Mouse (Mus musculus) E14TG2a.4 (cell line): Measurements from ENCODE around the gene Fam19a2.

ENCODE experiments used
- H3K27me3 ChIP-seq: 2 replicates; pipeline ENCODE4 v1.6.1; 2014; ENCODE audit warnings: low read length, control low read depth; ENCODE audit not compliant: insufficient read depth
- H3K36me3 ChIP-seq: 2 replicates; pipeline ENCODE4 v1.6.1; 2014; ENCODE audit warnings: low read length, control low read depth; ENCODE audit not compliant: insufficient read depth
- H3K4me1 ChIP-seq: replicated peaks from 2 replicates; pipeline ENCODE4 v1.6.1; 2014; ENCODE audit warnings: low read depth, low read length, control low read depth
- H3K4me3 ChIP-seq: replicated peaks from 2 replicates; pipeline ENCODE4 v1.5.1; 2014; ENCODE audit warnings: mild to moderate bottlenecking, low read length
- H3K9me3 ChIP-seq: 2 replicates; pipeline ENCODE4 v1.6.1; 2014; ENCODE audit warnings: low read length, control low read depth
- CTCF ChIP-seq: conservative IDR thresholded peaks from 2 replicates; pipeline ENCODE4 v1.5.1; 2014; ENCODE audit warnings: low read length
- NANOG ChIP-seq: IDR thresholded peaks from 2 replicates; pipeline ENCODE4 v1.6.1; 2014; ENCODE audit warnings: borderline replicate concordance, low read length, mixed read lengths
- POU5F1 ChIP-seq: IDR thresholded peaks from 2 replicates; pipeline ENCODE4 v1.6.1; 2014; ENCODE audit warnings: low read length, borderline replicate concordance

Gene Fam19a2

DNA sequence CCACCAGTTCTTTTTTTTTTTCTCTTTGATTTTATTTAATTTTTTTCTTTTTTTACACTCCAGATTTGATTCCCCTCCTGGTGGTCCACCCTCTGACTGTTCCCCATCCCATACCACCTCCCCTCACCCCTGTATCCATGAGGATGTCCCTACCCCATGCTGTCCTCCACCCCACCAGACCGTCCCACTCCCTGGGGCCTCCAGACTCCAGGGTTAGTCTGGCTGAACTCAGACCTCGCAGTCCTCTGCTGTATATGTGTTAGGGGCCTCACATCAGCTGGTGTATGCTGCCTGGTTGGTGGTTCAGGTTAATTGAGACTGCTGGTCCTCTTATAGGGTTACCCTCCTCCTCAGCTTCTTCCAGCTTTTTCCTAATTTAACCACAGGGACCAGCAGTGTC is 362.9 kb downstream of the Fam19a2 start:
- no peak for TF ChIP-seq NANOG
- no peak for TF ChIP-seq CTCF
- no peak for TF ChIP-seq POU5F1
- no peaks in the 10 kb centered on the region for H3K36me3 ChIP-seq
- no peaks in the 10 kb centered on the region for H3K4me1 ChIP-seq

DNA sequence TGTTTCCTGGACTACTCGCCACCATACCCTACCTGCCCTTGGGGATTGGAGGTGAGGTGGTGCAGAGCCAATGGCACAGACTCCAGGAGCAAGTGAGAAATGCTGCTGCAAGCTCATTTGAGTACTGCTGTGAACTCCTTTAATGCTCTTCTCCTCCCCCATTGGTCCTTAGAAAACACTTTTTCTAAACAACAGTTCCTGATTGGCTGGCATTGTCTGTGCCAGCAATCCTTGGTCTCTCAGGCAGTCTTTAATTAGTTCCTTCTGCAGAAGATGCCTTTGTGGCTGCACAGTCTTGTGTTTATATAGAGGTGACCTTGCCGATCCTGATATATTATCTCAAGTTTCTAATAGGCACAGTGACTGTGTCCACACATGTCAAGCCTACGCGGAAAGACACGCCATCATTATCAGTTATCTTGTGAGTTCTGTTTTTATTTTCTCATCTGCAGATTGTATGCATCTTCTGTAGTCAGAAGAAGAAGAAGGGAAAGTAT is 365.5 kb downstream of the Fam19a2 start:
- Histone ChIP-seq H3K4me3 (no peak overlapping the region), H3K9me3 (no peaks in the 10 kb centered on the region), H3K4me1 (no peaks in the 10 kb centered on the region), H3K36me3 (no peaks in the 10 kb centered on the region), H3K27me3 (no peaks in the 10 kb centered on the region)
- TF ChIP-seq CTCF = no peak
- TF ChIP-seq NANOG = no peak
- TF ChIP-seq POU5F1 = no peak

More for the DNA sequence above, 362.9 kb downstream of the Fam19a2 start:
- Histone ChIP-seq H3K27me3 (no peaks in the 10 kb centered on the region), H3K9me3 (no peaks in the 10 kb centered on the region), H3K4me3 (no peak overlapping the region)

DNA sequence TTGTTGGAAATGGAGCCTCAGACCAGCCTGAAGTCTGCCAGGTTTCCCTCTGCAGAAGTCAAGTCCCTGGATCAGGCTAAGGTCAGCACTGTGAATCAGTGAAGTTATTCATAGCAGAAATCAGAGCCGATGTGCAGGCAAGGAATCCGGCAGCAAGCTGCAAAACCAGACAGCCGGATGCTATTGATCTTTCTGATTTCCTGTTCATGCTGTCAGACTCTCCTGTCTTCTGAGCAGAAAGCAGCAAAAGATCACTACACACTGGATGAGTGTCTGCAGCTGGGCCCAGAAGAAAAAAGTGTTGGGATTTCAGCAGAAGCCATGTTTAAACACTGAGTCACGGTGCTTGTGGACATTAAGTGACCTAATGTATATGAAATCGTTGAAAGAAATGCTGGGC is 368.2 kb downstream of the Fam19a2 start:
- no peaks in the 10 kb centered on the region for H3K36me3 ChIP-seq
- no peak overlapping the region for H3K4me3 ChIP-seq
- no peaks in the 10 kb centered on the region for H3K27me3 ChIP-seq
- no peaks in the 10 kb centered on the region for H3K9me3 ChIP-seq
- no peaks in the 10 kb centered on the region for H3K4me1 ChIP-seq
- TF ChIP-seq NANOG (no peak), POU5F1 (no peak), CTCF (no peak)

DNA sequence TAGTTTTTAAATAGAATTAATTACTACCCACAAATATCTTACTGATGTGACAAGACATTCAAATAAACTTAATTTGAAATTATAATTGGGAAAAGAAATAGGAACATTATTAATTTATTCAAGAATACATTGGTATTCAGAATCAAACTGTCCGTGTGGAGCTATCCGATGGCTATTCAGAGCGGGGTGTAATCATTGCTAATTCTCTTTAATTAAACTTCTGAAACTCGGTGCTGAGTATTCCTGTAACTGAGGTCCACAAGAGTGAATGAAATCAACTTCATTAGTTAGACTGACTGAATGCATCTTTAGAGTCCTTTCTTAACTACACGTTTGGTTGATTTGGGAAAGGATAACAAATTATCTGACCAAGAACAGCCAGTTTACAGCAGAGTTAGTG is 372.9 kb downstream of the Fam19a2 start:
- H3K36me3 ChIP-seq = no peaks in the 10 kb centered on the region
- TF ChIP-seq POU5F1 (no peak), CTCF (no peak), NANOG (no peak)
- no peaks in the 10 kb centered on the region for H3K4me1 ChIP-seq
- H3K27me3 ChIP-seq = no peaks in the 10 kb centered on the region
- H3K9me3 ChIP-seq = no peaks in the 10 kb centered on the region
- no peak overlapping the region for H3K4me3 ChIP-seq

DNA sequence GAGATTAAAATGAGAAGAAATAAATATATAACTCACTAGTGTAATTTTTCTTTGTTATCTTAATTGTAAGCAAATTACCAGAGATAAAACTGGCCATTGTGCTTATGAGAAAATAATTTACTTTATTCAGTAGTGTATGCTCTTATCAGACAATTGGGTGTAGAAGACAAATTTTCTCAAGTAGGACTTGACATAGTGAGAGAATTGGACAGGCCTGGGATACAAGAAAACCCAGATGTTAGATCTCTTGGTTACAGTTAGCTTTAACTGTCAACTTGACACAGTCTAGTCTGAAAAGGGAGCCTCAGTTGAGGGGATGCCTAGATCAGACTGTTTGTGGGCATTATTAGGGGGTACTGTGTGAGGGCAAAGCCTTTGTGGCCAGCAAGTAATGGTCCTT is 373.7 kb downstream of the Fam19a2 start:
- H3K4me1 ChIP-seq = no peaks in the 10 kb centered on the region
- no peak for TF ChIP-seq CTCF
- no peak for TF ChIP-seq POU5F1
- TF ChIP-seq NANOG = no peak
- no peak overlapping the region for H3K4me3 ChIP-seq
- no peaks in the 10 kb centered on the region for H3K27me3 ChIP-seq
- no peaks in the 10 kb centered on the region for H3K9me3 ChIP-seq
- H3K36me3 ChIP-seq = no peaks in the 10 kb centered on the region

DNA sequence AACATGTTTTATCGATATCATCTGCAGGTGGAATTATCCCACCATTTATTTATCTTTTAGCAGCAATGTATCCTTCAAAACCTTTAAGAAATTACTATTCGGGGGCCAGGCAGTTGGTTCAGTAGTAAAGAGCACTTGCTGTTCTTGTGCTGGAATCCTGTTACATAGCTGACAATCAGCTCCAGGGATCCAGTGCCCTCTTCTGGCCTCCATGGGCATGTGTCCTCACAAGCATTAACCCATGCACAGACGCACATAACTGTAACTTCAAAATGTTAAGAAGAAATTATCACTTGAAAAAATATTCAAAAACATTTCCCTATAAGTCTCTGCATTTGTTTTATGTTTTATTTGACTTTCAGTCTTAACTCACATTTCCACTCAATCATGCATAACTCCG is 381.8 kb downstream of the Fam19a2 start:
- peak; percentile 29 for TF ChIP-seq CTCF
- TF ChIP-seq NANOG = no peak
- H3K36me3 ChIP-seq = no peaks in the 10 kb centered on the region
- no peaks in the 10 kb centered on the region for H3K27me3 ChIP-seq
- H3K4me3 ChIP-seq = no peak overlapping the region
- no peaks in the 10 kb centered on the region for H3K9me3 ChIP-seq
- no peaks in the 10 kb centered on the region for H3K4me1 ChIP-seq

DNA sequence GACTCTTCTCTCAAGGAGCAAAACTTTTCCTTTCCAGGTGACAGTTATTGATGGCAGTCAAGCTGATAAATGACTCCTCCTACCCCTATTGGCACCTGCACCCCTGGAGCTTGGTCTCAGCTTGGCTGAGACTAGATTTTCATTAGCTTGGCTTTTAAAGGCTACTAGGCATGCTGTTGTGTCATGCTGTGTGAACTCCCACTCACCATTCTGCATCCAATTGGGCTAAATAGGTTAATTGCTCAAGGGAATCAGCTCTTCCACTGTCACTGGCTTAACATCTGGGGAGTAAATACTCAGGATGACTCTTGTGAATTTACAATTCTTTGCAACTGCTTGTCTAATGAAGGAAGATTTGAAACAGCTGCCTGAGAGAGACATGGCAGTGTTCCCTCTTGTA is 407.4 kb downstream of the Fam19a2 start:
- H3K27me3 ChIP-seq = peaks cover 23% of the 10 kb centered on the region
- TF ChIP-seq NANOG = no peak
- TF ChIP-seq POU5F1 = no peak
- no peak for TF ChIP-seq CTCF
- H3K4me3 ChIP-seq = no peak overlapping the region
- peaks cover 5% of the 10 kb centered on the region; the same call in 1 of the 2 replicates for H3K9me3 ChIP-seq
- no peaks in the 10 kb centered on the region for H3K36me3 ChIP-seq
- no peaks in the 10 kb centered on the region for H3K4me1 ChIP-seq

DNA sequence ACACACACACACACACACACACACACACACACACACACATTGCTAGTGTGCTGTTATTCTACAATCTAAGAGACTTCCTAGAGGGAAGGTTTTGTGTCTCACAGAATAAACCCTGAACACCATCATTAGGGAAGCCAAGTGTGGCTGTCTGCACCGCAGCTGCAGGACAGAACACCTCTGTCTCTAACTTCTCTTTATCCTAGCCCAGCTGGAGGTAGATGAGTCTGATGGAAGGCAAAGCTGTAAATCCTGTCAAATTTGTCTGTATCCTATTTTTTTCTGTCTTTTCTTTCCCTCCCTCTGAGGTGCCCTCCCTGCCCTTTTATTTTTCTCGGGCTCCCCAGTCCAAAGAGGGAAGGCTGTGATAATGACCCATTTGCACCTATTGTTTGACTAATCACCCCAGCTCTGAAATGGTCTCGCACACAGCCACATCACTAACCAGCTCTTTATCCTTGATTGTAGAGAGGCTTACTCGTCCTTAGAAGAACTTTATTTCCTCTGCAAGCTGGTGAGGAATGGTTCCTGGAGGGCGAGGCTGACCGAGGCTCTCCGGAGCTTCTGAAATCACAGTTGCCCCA is 414.6 kb downstream of the Fam19a2 start:
- peak; percentile 91 for TF ChIP-seq NANOG
- no peak for TF ChIP-seq POU5F1
- no peak for TF ChIP-seq CTCF
- H3K9me3 ChIP-seq = no peaks in the 10 kb centered on the region
- peaks cover 29% of the 10 kb centered on the region for H3K27me3 ChIP-seq
- H3K4me3 ChIP-seq = no peak overlapping the region
- no peaks in the 10 kb centered on the region for H3K36me3 ChIP-seq
- H3K4me1 ChIP-seq = no peaks in the 10 kb centered on the region

DNA sequence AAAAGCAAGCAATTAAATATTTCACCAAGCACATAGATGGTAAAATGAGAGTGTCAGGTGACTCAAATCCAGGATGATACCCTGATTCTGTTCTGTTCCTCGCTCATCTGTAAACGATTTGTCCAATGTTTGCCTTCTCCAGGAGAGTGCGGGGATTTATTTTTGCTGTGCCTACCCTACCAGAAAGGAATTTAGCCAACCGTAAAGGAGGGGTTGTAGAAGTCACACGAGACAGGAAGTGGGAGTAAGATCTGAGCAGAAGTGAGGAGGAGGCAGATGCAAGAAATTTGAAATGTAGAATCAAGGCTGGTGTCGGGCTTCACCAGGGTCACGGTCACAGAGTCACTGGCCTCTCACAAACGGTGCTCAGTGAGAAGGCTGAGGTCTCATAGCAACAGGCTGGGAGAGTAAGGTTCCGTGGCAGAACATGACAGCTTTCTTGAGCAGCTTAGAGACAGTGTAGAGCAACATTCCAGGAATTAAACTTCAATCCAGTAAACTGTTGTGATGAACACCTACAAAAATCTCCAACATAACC is 419.0 kb downstream of the Fam19a2 start:
- Histone ChIP-seq H3K4me1 (no peaks in the 10 kb centered on the region), H3K36me3 (no peaks in the 10 kb centered on the region)

More for the DNA sequence above, 419.0 kb downstream of the Fam19a2 start:
- TF ChIP-seq POU5F1 = no peak
- TF ChIP-seq CTCF = no peak
- no peak for TF ChIP-seq NANOG
- no peaks in the 10 kb centered on the region for H3K9me3 ChIP-seq
- H3K4me3 ChIP-seq = no peak overlapping the region
- peaks cover 18% of the 10 kb centered on the region for H3K27me3 ChIP-seq
